In the genomic region with DNA sequence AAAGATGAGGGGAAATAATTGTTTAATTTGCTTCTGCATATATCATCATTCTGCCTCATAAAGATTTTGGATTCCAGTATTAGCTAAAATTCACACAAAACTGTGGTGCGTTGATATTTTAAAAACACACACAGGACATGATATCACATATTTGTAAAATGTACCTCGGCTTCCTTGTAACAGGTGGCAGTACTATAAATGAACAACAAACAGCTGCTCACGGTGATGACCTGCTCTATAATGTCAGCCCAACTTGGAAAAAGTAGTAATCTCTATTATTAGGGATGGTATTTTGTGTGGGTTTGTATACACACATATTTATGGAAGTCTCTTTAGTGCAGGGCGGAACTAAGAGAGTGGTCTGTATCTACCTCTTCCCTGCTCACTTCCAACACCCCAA, we compare ENCODE assay signal across 28 mouse cellular contexts.
"Had no signal": no experiment of that assay in that cellular context is flagged by ENCODE, and none has a peak within 500 bp of the region (broad histone marks: within the 10 kb centered on the region; RNA-seq: fewer than 3 reads in every experiment).

No protein-coding gene starts in this region.

- H3K9ac ChIP-seq: embryonic facial prominence, embryonic 12.5 days; embryonic facial prominence, embryonic 13.5 days; embryonic facial prominence, embryonic 15.5 days; forebrain, embryonic 12.5 days; forebrain, embryonic 13.5 days; forebrain, embryonic 15.5 days; forebrain, postnatal 0 days had no signal

- H3K4me3 ChIP-seq: embryonic facial prominence, embryonic 12.5 days; embryonic facial prominence, embryonic 13.5 days; embryonic facial prominence, embryonic 15.5 days; erythroblast, embryonic 14.5 days; forebrain, embryonic 10.5 days; forebrain, embryonic 12.5 days; forebrain, embryonic 13.5 days; forebrain, embryonic 15.5 days; gastrocnemius, adult 2 months; heart, adult 2 months had no signal

- H3K9me3 ChIP-seq: embryonic facial prominence, embryonic 12.5 days; embryonic facial prominence, embryonic 13.5 days; embryonic facial prominence, embryonic 15.5 days; forebrain, embryonic 10.5 days; forebrain, embryonic 12.5 days; forebrain, embryonic 13.5 days; forebrain, embryonic 15.5 days had no signal

- H3K36me3 ChIP-seq: embryonic facial prominence, embryonic 12.5 days; embryonic facial prominence, embryonic 13.5 days; embryonic facial prominence, embryonic 15.5 days; forebrain, embryonic 10.5 days; forebrain, embryonic 12.5 days; forebrain, embryonic 15.5 days had no signal

- H3K27ac ChIP-seq: embryonic facial prominence, embryonic 12.5 days; forebrain, embryonic 10.5 days; forebrain, embryonic 12.5 days; forebrain, embryonic 13.5 days; forebrain, embryonic 15.5 days; gastrocnemius, adult 2 months; heart, adult 2 months had no signal

- H3K4me2 ChIP-seq: embryonic facial prominence, embryonic 12.5 days; embryonic facial prominence, embryonic 13.5 days; embryonic facial prominence, embryonic 15.5 days; forebrain, embryonic 12.5 days; forebrain, embryonic 13.5 days; forebrain, embryonic 15.5 days had no signal

- ATAC-seq: forebrain, embryonic 13.5 days; forebrain, embryonic 14.5 days; forebrain, embryonic 15.5 days; forebrain, embryonic 16.5 days; forebrain, postnatal 0 days had no signal

- DNase-seq: cerebellum, adult 2 months; cerebellum, adult 8-10 months; cerebellum, adult 9-10 months; cerebellum, adult 9-11 months; cerebellum, postnatal 10 days; cerebellum, postnatal 14 days; cerebellum, postnatal 25 days; cerebellum, postnatal 36 days; embryo, embryonic 11 days; forebrain, postnatal 0 days; gastrocnemius, adult 2 months; gastrocnemius, postnatal 10 days; gastrocnemius, postnatal 14 days; gastrocnemius, postnatal 25 days; gastrocnemius, postnatal 36 days; heart, adult 11 months; heart, adult 18-20 months; heart, adult 2 months had no signal

- H3K27me3 ChIP-seq: embryonic facial prominence, embryonic 12.5 days; embryonic facial prominence, embryonic 13.5 days; embryonic facial prominence, embryonic 15.5 days; forebrain, embryonic 12.5 days; forebrain, embryonic 13.5 days; forebrain, embryonic 15.5 days had no signal
